Mouse (Mus musculus) liver, adult 2 months (tissue): ENCODE data around the gene Best1.

Experiments used
- CTCF ChIP-seq: fragments of 200-500 bp; IDR thresholded peaks from 2 replicates; pipeline ENCODE4 v1.5.1; 2011; ENCODE audit warnings: low read depth, low read length, control low read depth
- POLR2A ChIP-seq: fragments of 200-500 bp; IDR thresholded peaks from 2 replicates; pipeline ENCODE4 v1.6.1; 2011; ENCODE audit warnings: low read length, control low read depth; ENCODE audit not compliant: insufficient read depth; ENCODE audit errors: extremely low read depth

DNA sequence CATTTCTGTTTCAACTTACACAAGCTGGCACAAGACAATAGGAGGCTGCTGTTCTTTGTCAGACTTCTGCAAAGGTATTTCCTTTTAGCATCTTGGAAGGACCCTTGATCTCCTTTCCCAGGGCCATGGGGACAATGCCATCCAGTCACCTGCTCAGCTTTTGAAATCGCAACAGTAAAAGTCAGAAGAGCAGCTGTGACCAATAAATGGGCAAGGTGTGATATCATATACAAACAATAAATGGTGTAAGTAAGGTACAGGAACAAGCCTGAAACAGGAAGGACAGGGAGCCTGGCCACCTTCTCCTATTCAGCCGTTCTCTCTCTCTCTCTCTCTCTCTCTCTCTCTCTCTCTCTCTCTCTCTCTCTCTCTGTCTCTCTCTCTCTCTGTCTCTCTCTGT, 49.0 kb upstream of the Best1 start:
- TF ChIP-seq POLR2A (no peak), CTCF (no peak)
